Mouse (Mus musculus): ENCODE data around the gene Kif13a. TPM values are rescaled to one million over a fixed set of nuclear protein-coding genes. Genes with fewer than 3 reads are reported as not detected.

The Kif13a gene
- polyA plus RNA-seq, 1 experiment from 2014 or later: 7.6 TPM

GRCm38 (mm10) chr13:46951212-46951611 lies 21.5 kb upstream of the Kif13a start:
- ATAC-seq: no peak
- H3K4me1 ChIP-seq (ENCODE audit: control insufficient read depth, insufficient read depth, low read length): no peaks in the 10 kb centered on the region
- no peak overlapping the region for H3K27ac ChIP-seq (ENCODE audit: low read length)
- H3K36me3 ChIP-seq (ENCODE audit: control insufficient read depth, insufficient read depth, low read length): no peaks in the 10 kb centered on the region
- no peak overlapping the region for H3K9ac ChIP-seq (ENCODE audit: low read depth, low read length)
- no peak overlapping the region for H3K4me2 ChIP-seq (ENCODE audit: low read depth, low read length)
- H3K27me3 ChIP-seq (replicated peaks; ENCODE audit: control insufficient read depth, insufficient read depth, low read length): no peaks in the 10 kb centered on the region
- H3K9me3 ChIP-seq (ENCODE audit: control insufficient read depth, low read length): no peaks in the 10 kb centered on the region
- H3K4me3 ChIP-seq (ENCODE audit: low read length): no peak overlapping the region
- WGBS: 86% methylated on average over 15 of the region's 15 CpGs

- H3K36me3 ChIP-seq (ENCODE audit: control insufficient read depth, insufficient read depth, low read length): no peaks in the 10 kb centered on the region
- no peaks in the 10 kb centered on the region for H3K27me3 ChIP-seq (replicated peaks; ENCODE audit: control insufficient read depth, insufficient read depth, low read length)
- no peak overlapping the region for H3K4me3 ChIP-seq (ENCODE audit: low read length)
- peak; percentile 92 for ATAC-seq
- H3K4me2 ChIP-seq (ENCODE audit: low read depth, low read length): no peak overlapping the region
- no peaks in the 10 kb centered on the region for H3K4me1 ChIP-seq (ENCODE audit: control insufficient read depth, insufficient read depth, low read length)
- WGBS: 72% methylated on average over 2 of the region's 2 CpGs
- no peaks in the 10 kb centered on the region for H3K9me3 ChIP-seq (ENCODE audit: control insufficient read depth, low read length)
- no peak overlapping the region for H3K27ac ChIP-seq (ENCODE audit: low read length)
- H3K9ac ChIP-seq (ENCODE audit: low read depth, low read length): no peak overlapping the region
Observed at GRCm38 (mm10) chr13:46949741-46950140, 20.1 kb upstream of the Kif13a start.

GRCm38 (mm10) chr13:46948027-46948426 lies 18.4 kb upstream of the Kif13a start:
- WGBS: 47% methylated on average over 3 of the region's 3 CpGs
- no peak overlapping the region for H3K4me2 ChIP-seq (ENCODE audit: low read depth, low read length)
- no peaks in the 10 kb centered on the region for H3K36me3 ChIP-seq (ENCODE audit: control insufficient read depth, insufficient read depth, low read length)
- no peaks in the 10 kb centered on the region for H3K4me1 ChIP-seq (ENCODE audit: control insufficient read depth, insufficient read depth, low read length)
- H3K9me3 ChIP-seq (ENCODE audit: control insufficient read depth, low read length): no peaks in the 10 kb centered on the region
- ATAC-seq: no peak
- H3K9ac ChIP-seq (ENCODE audit: low read depth, low read length): no peak overlapping the region
- no peak overlapping the region; the same call in 1 of the 2 replicates for H3K27ac ChIP-seq (ENCODE audit: low read length)
- no peak overlapping the region for H3K4me3 ChIP-seq (ENCODE audit: low read length)
- H3K27me3 ChIP-seq (replicated peaks; ENCODE audit: control insufficient read depth, insufficient read depth, low read length): no peaks in the 10 kb centered on the region

GRCm38 (mm10) chr13:46946041-46946440 lies 16.4 kb upstream of the Kif13a start:
- H3K36me3 ChIP-seq (ENCODE audit: control insufficient read depth, insufficient read depth, low read length): no peaks in the 10 kb centered on the region
- no peak overlapping the region for H3K4me3 ChIP-seq (ENCODE audit: low read length)
- no peaks in the 10 kb centered on the region for H3K27me3 ChIP-seq (replicated peaks; ENCODE audit: control insufficient read depth, insufficient read depth, low read length)
- no peak for ATAC-seq
- H3K4me2 ChIP-seq (ENCODE audit: low read depth, low read length): no peak overlapping the region
- H3K9ac ChIP-seq (ENCODE audit: low read depth, low read length): no peak overlapping the region
- WGBS: 73% methylated on average over 5 of the region's 5 CpGs
- no peaks in the 10 kb centered on the region for H3K4me1 ChIP-seq (ENCODE audit: control insufficient read depth, insufficient read depth, low read length)
- no peaks in the 10 kb centered on the region for H3K9me3 ChIP-seq (ENCODE audit: control insufficient read depth, low read length)
- no peak overlapping the region for H3K27ac ChIP-seq (ENCODE audit: low read length)

GRCm38 (mm10) chr13:46945256-46945655 lies 15.6 kb upstream of the Kif13a start:
- Histone ChIP-seq H3K9ac (ENCODE audit: low read depth, low read length) (no peak overlapping the region), H3K4me3 (ENCODE audit: low read length) (no peak overlapping the region), H3K4me2 (ENCODE audit: low read depth, low read length) (no peak overlapping the region), H3K36me3 (ENCODE audit: control insufficient read depth, insufficient read depth, low read length) (no peaks in the 10 kb centered on the region), H3K4me1 (ENCODE audit: control insufficient read depth, insufficient read depth, low read length) (no peaks in the 10 kb centered on the region), H3K27me3 (replicated peaks; ENCODE audit: control insufficient read depth, insufficient read depth, low read length) (no peaks in the 10 kb centered on the region), H3K27ac (ENCODE audit: low read length) (no peak overlapping the region), H3K9me3 (ENCODE audit: control insufficient read depth, low read length) (no peaks in the 10 kb centered on the region)
- ATAC-seq: no peak
- 74% methylated on average over 3 of the region's 3 CpGs for WGBS

- ATAC-seq: no peak
Observed at GRCm38 (mm10) chr13:46943294-46943693, 13.6 kb upstream of the Kif13a start.

GRCm38 (mm10) chr13:46934116-46934515 lies 4.4 kb upstream of the Kif13a start:
- Histone ChIP-seq H3K9ac (ENCODE audit: low read depth, low read length) (no peak overlapping the region), H3K27me3 (replicated peaks; ENCODE audit: control insufficient read depth, insufficient read depth, low read length) (no peaks in the 10 kb centered on the region), H3K36me3 (ENCODE audit: control insufficient read depth, insufficient read depth, low read length) (no peaks in the 10 kb centered on the region), H3K4me3 (ENCODE audit: low read length) (no peak overlapping the region), H3K9me3 (ENCODE audit: control insufficient read depth, low read length) (no peaks in the 10 kb centered on the region), H3K4me1 (ENCODE audit: control insufficient read depth, insufficient read depth, low read length) (no peaks in the 10 kb centered on the region), H3K27ac (ENCODE audit: low read length) (no peak overlapping the region), H3K4me2 (ENCODE audit: low read depth, low read length) (no peak overlapping the region)
- WGBS: 77% methylated on average over 10 of the region's 10 CpGs
- ATAC-seq: no peak

More at GRCm38 (mm10) chr13:46943294-46943693, 13.6 kb upstream of the Kif13a start:
- Histone ChIP-seq H3K27ac (ENCODE audit: low read length) (no peak overlapping the region), H3K4me2 (ENCODE audit: low read depth, low read length) (no peak overlapping the region), H3K9ac (ENCODE audit: low read depth, low read length) (no peak overlapping the region), H3K4me1 (ENCODE audit: control insufficient read depth, insufficient read depth, low read length) (no peaks in the 10 kb centered on the region), H3K36me3 (ENCODE audit: control insufficient read depth, insufficient read depth, low read length) (no peaks in the 10 kb centered on the region), H3K9me3 (ENCODE audit: control insufficient read depth, low read length) (no peaks in the 10 kb centered on the region), H3K4me3 (ENCODE audit: low read length) (no peak overlapping the region), H3K27me3 (replicated peaks; ENCODE audit: control insufficient read depth, insufficient read depth, low read length) (no peaks in the 10 kb centered on the region)

- Histone ChIP-seq H3K9me3 (ENCODE audit: control insufficient read depth, low read length) (no peaks in the 10 kb centered on the region), H3K27me3 (replicated peaks; ENCODE audit: control insufficient read depth, insufficient read depth, low read length) (no peaks in the 10 kb centered on the region), H3K4me3 (ENCODE audit: low read length) (no peak overlapping the region), H3K4me1 (ENCODE audit: control insufficient read depth, insufficient read depth, low read length) (peaks cover 6% of the 10 kb centered on the region), H3K36me3 (ENCODE audit: control insufficient read depth, insufficient read depth, low read length) (no peaks in the 10 kb centered on the region), H3K9ac (ENCODE audit: low read depth, low read length) (no peak overlapping the region), H3K4me2 (ENCODE audit: low read depth, low read length) (no peak overlapping the region), H3K27ac (ENCODE audit: low read length) (no peak overlapping the region)
- 80% methylated on average over 6 of the region's 6 CpGs for WGBS
- no peak for ATAC-seq
Observed at GRCm38 (mm10) chr13:46932846-46933245, 3.2 kb upstream of the Kif13a start.

- peaks cover 11% of the 10 kb centered on the region for H3K4me1 ChIP-seq (ENCODE audit: control insufficient read depth, insufficient read depth, low read length)
- ATAC-seq: no peak
- no peak overlapping the region for H3K4me3 ChIP-seq (ENCODE audit: low read length)
- H3K36me3 ChIP-seq (ENCODE audit: control insufficient read depth, insufficient read depth, low read length): peaks cover under 1% of the 10 kb centered on the region; the same call in 1 of the 2 replicates
- H3K27me3 ChIP-seq (replicated peaks; ENCODE audit: control insufficient read depth, insufficient read depth, low read length): no peaks in the 10 kb centered on the region
- H3K4me2 ChIP-seq (ENCODE audit: low read depth, low read length): no peak overlapping the region
- no peak overlapping the region for H3K27ac ChIP-seq (ENCODE audit: low read length)
- no peak overlapping the region for H3K9ac ChIP-seq (ENCODE audit: low read depth, low read length)
- H3K9me3 ChIP-seq (ENCODE audit: control insufficient read depth, low read length): no peaks in the 10 kb centered on the region
- 76% methylated on average over 1 of the region's 1 CpGs for WGBS
Observed at GRCm38 (mm10) chr13:46932049-46932448, 2.4 kb upstream of the Kif13a start.

GRCm38 (mm10) chr13:46930659-46931046 lies 986 bp upstream of the Kif13a start:
- peak overlapping the region; percentile 92 for H3K4me2 ChIP-seq (ENCODE audit: low read depth, low read length)
- no peaks in the 10 kb centered on the region for H3K27me3 ChIP-seq (replicated peaks; ENCODE audit: control insufficient read depth, insufficient read depth, low read length)
- H3K9me3 ChIP-seq (ENCODE audit: control insufficient read depth, low read length): no peaks in the 10 kb centered on the region
- H3K9ac ChIP-seq (ENCODE audit: low read depth, low read length): peak overlapping the region; percentile 98
- H3K27ac ChIP-seq (ENCODE audit: low read length): peak overlapping the region; percentile 100
- peaks cover 15% of the 10 kb centered on the region for H3K4me1 ChIP-seq (ENCODE audit: control insufficient read depth, insufficient read depth, low read length)
- peak overlapping the region; percentile 83 for H3K4me3 ChIP-seq (ENCODE audit: low read length)
- peaks cover 3% of the 10 kb centered on the region; the same call in 1 of the 2 replicates for H3K36me3 ChIP-seq (ENCODE audit: control insufficient read depth, insufficient read depth, low read length)
- ATAC-seq: peak; percentile 32; the same call in 1 of the 2 replicates
- WGBS: 2% methylated on average over 15 of the region's 15 CpGs
